Comparison of ENCODE assay signal across 9 mouse cellular contexts in the genomic region with DNA sequence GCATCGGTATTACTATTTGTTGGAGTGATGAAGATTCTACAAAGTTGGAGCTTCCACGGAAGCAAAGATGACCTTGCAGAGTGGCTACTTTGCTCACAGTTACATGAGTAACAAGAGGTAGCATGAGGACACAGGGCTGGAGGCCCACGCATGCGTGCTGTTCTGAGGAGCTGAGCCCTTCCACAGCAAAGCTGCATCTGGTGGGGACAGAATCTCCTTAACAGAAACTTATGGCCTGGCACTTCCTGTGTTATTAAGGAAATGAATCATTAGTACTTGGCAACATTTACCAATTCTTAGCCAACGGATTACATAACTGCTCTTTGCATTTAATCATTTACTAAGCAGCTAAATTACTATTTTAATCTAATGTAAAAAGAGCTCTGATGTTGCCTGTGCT.
DNase-seq lines count a peak whose midpoint lies in the region; ATAC-seq and TF ChIP-seq lines count a peak whose summit lies in the region.
"Had no signal": no experiment of that assay in that cellular context is flagged by ENCODE, and none has a peak within 500 bp of the region (broad histone marks: within the 10 kb centered on the region; RNA-seq: fewer than 3 reads in every experiment).

No protein-coding gene starts in this region.

- no peaks in the 10 kb centered on the region for H3K27me3 ChIP-seq in lung, embryonic 14.5 days (ENCODE audit: insufficient read depth, low read length)
- H3K27me3 ChIP-seq in stomach, postnatal 0 days (ENCODE audit: control insufficient read depth, insufficient read depth, low read length) = no peaks in the 10 kb centered on the region
- H3K27me3 ChIP-seq: limb, embryonic 15.5 days had no signal

- no peak for TF ChIP-seq EP300 in stomach, postnatal 0 days (optimal IDR thresholded peaks at IDR 0.05)

- TF ChIP-seq CTCF in lung, embryonic 14.5 days (IDR thresholded peaks at IDR 0.05; ENCODE audit: low read depth) = no peak
- TF ChIP-seq CTCF in stomach, postnatal 0 days (IDR thresholded peaks at IDR 0.05; ENCODE audit: low read depth) = no peak

- H3K27ac ChIP-seq in lung, embryonic 14.5 days (ENCODE audit: low read depth) = no peak overlapping the region
- no peak overlapping the region for H3K27ac ChIP-seq in stomach, postnatal 0 days (replicated peaks)
- H3K27ac ChIP-seq: limb, embryonic 15.5 days had no signal

- H3K36me3 ChIP-seq in lung, embryonic 14.5 days (ENCODE audit: insufficient read depth) = no peaks in the 10 kb centered on the region
- H3K36me3 ChIP-seq in stomach, postnatal 0 days (ENCODE audit: control insufficient read depth, insufficient read depth, low read length) = no peaks in the 10 kb centered on the region
- H3K36me3 ChIP-seq: limb, embryonic 15.5 days had no signal

- H3K4me1 ChIP-seq in lung, embryonic 14.5 days (ENCODE audit: insufficient read depth) = no peaks in the 10 kb centered on the region
- no peaks in the 10 kb centered on the region for H3K4me1 ChIP-seq in stomach, postnatal 0 days (replicated peaks; ENCODE audit: control insufficient read depth, insufficient read depth)
- H3K4me1 ChIP-seq: limb, embryonic 15.5 days had no signal

- no peak overlapping the region for H3K9ac ChIP-seq in lung, embryonic 14.5 days
- H3K9ac ChIP-seq in stomach, postnatal 0 days (ENCODE audit: low read length) = no peak overlapping the region
- H3K9ac ChIP-seq: limb, embryonic 15.5 days had no signal

- no peak for ATAC-seq in lung, embryonic 14.5 days (ENCODE audit: insufficient read depth)
- no peak for ATAC-seq in stomach, postnatal 0 days (ENCODE audit: low FRiP score, low TSS enrichment)

- 57% methylated on average over 5 of the region's 5 CpGs for WGBS in lung, embryonic 14.5 days
- WGBS in stomach, postnatal 0 days = 63% methylated on average over 5 of the region's 5 CpGs

- no peak overlapping the region for H3K4me3 ChIP-seq in lung, embryonic 14.5 days (ENCODE audit: low read depth, low read length)
- no peak overlapping the region for H3K4me3 ChIP-seq in stomach, postnatal 0 days (ENCODE audit: low read depth, low read length)
- H3K4me3 ChIP-seq: limb, embryonic 15.5 days had no signal

- peak; percentile 20 to 59 for DNase-seq in urinary bladder, postnatal 4 days (ENCODE audit: low spot score in 2 of 2)
- no peak for DNase-seq in urinary bladder, postnatal 10 days (ENCODE audit: low spot score)
- peak; percentile 63 for DNase-seq in kidney, postnatal 10 days
- peak; percentile 36 for DNase-seq in lung, embryonic 14.5 days
- no peak for DNase-seq in spleen, postnatal 10 days (ENCODE audit: low spot score in 2 of 2)
- DNase-seq in cerebellum, postnatal 14 days = no peak
- DNase-seq in stomach, postnatal 0 days (ENCODE audit: low spot score) = no peak
- DNase-seq in spleen, postnatal 36 days (ENCODE audit: low spot score in 2 of 2) = no peak

- no peak overlapping the region for H3K4me2 ChIP-seq in lung, embryonic 14.5 days
- no peak overlapping the region for H3K4me2 ChIP-seq in stomach, postnatal 0 days (replicated peaks; ENCODE audit: low read depth)
- H3K4me2 ChIP-seq: limb, embryonic 15.5 days had no signal

- H3K9me3 ChIP-seq in lung, embryonic 14.5 days (ENCODE audit: low read depth, low read length) = no peaks in the 10 kb centered on the region
- no peaks in the 10 kb centered on the region for H3K9me3 ChIP-seq in stomach, postnatal 0 days (ENCODE audit: control insufficient read depth, low read length)
- H3K9me3 ChIP-seq: limb, embryonic 15.5 days had no signal

Comparison
In these comparisons a context has a peak if more than half of its experiments do, and no peak if none do; other contexts are left out.
1. DNase-seq: peak in urinary bladder, postnatal 4 days (2 of 2), kidney, postnatal 10 days (single experiment) and lung, embryonic 14.5 days (single experiment); none in urinary bladder, postnatal 10 days (single experiment), spleen, postnatal 10 days (0 of 2), cerebellum, postnatal 14 days (0 of 2), stomach, postnatal 0 days (single experiment) and spleen, postnatal 36 days (0 of 2).